Mouse (Mus musculus) cerebellum, postnatal 25 days (tissue): ENCODE data around the gene Als2.

Experiments
- DNase-seq, 2 experiments: peaks; one replicate each; pipeline ENCODE4 v3.0.0; 2021; ENCODE audit warnings: mixed read lengths in 2 of 2

Als2 gene

DNA sequence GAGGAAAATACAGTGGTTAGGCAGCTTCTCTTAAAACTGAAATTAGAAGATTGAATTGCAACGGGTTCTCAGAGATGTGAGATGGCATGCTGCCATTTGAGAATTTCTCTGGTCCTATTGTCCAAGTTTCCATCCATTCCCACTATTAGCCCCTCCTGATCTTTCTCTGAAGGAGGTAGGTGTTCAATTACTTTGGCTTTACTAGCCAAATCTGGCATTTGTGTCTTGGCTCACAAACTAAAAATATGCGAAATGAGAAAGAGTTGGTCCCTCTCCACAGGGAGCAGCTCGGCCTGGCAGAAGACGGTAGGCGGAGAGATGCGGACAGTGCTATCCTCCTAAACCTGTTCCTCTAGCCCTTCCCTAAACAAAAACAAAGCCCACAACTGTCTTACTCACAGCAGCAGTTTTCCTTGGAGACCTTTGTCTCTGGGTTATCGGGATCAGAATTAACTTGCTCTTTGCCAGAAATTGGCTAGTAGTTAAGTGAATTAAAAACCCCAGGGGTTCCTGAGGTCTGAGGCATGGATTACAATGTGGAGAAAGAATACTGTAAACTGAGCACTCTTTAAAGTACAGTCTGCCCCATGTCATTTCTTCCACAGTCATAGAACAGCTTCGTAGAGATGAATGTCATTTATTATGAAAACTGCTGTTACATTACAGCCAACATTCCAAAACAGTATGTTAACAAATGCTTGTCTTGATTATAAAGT is 74.6 kb downstream of the Als2 start:
- peak in 1 of 2 experiments; percentile 56 for DNase-seq

DNA sequence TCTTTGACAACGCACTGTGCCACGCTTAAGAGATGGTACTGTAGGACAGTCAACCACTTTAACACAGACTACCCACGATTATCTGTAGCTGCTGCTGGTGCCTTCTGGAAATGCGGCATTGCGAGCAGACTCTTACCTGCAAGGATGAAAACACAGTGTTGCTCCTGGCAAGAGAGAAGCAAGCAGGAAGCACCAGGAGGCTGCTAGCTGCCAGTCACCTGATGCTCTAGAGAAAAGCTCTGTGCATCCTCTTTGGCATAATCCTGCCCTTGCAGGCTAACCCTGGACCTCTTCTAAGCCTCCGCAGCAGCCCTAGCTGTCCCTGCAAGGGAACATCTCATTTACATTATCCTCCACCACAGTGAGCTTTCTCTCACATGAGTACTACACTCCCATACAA is 75.6 kb downstream of the Als2 start:
- DNase-seq: peak; percentile 57 to 61

DNA sequence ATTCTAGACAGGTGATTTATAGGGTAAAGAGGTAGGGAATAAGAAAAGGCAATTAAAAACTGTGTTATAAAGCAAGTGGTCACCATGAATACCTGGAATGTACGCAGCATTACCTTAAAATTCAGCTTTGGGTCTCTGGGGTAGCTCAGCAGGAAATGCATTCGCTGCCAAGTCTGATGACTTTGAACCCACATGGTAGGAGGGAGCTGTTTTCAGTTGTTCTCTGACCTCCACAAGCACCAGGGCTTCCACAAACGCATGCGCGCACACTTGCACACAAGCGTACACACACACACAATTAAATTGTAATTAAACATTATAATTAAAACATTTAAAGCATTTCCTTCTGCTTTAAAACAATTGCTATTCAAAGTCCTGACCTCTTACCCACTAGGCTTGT is 76.2 kb downstream of the Als2 start:
- DNase-seq: no peak

DNA sequence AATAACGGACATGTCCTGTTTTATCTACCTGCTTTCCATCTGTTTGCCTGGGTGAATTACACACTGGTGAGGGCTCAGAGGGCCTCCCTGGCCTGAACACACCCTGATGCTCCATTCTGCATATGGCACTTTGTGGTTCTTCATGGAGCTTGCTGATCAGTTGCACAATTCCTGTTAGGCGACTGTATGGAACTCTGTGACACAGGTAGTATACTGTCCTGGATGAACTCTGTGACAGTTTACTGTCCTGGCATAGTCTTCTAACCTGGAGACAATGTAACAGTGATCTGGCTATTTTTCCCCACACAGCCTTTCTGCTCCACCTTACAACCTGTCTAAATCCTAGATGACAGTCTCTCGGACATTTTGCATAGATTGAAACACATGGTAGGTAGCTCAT is 77.9 kb downstream of the Als2 start:
- DNase-seq: peak in 1 of 2 experiments; percentile 25

DNA sequence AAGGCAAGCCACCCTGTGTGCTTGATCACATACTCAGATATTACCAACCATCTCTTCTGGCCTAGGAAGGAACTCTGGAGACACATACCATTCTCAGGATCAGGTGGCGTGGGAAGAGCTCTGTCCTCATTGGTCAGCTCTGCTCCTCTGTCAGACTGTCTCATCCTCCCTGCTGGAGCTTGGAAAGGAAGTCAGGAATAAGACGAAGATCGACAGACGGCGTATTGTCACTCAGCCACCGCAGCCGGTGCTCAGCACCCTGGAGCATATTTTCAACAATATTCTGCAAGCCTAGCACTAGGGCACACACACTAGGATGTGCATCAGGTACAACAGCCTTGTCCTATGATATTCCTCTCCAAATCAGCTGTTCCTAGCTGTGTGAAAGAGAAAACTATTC is 78.5 kb downstream of the Als2 start:
- DNase-seq: peak; percentile 39 to 42

DNA sequence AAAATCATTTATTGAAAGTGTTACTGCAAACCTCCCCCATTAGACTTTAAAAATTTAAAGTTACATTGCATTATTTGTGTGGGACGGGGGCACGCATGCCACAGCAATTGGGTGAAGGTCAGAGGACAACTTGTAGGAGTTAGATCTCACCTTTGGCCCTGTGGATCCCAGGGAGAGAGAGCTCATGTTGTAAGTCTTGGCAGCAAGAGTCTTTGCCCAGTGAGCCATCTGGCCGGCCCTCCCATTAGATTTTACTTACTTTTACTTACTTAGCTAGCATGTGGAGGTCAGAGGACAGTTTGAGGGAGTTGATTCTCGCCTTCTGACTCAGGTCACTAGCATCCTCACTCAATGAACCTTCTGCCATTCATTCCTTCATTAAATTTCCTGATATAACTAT is 79.2 kb downstream of the Als2 start:
- DNase-seq: no peak

DNA sequence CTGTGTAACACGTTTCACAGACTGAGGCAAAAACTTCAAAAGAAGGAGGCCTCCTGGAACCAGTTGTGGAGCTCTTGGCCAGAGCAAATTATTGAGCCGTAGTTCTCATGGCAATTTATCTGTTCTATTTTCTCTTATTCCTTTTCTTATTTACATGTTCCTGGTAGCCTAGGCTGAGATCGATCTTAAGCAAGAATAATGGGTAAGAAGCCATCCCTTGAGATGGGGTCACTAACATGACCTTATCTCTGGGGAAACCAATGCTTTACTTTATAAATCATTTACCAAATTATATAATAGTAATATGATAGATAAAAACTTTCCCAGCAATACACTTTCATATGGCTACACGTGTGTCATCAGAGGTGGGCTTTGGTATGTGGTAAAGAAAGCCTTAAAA is 84.7 kb downstream of the Als2 start:
- no peak for DNase-seq

DNA sequence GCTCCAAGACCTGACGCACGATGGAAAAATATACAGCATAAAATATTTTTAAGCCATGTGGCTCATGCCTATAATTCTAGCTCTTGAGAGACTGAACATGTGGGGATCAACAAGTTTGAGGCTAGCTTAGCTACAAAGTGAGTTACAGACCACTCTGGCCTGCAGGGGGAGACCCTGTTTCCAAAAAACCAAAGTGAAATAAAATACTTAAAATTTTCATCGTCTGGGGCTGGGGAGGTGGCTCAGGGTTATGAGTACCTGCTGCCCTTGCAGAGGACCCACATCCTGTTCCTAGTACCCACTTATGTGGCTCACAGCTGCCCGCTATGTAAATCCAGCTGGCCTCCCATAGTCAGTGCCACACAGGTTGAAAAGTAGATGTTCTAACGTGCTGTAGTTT is 86.5 kb downstream of the Als2 start:
- no peak for DNase-seq

DNA sequence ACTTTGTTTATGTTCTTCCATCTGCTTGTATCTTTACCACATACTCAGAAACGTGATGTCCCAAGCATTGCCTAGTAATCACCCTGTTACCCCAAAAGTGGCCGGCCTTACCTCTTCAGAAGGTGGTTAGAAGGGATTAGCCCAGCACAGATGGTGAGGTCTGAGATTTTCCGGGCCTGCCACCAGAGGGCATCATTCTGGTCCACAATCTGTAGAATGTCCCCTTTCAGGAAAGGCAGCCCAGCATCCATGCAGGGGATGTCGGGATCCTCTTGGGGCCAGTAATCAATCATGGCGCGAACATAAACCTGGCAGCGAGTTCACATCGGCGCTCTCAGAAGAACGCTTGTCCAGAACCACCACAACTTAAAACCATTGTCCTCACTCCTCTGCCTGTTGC is 92.5 kb downstream of the Als2 start:
- peak; percentile 51 to 70 for DNase-seq

DNA sequence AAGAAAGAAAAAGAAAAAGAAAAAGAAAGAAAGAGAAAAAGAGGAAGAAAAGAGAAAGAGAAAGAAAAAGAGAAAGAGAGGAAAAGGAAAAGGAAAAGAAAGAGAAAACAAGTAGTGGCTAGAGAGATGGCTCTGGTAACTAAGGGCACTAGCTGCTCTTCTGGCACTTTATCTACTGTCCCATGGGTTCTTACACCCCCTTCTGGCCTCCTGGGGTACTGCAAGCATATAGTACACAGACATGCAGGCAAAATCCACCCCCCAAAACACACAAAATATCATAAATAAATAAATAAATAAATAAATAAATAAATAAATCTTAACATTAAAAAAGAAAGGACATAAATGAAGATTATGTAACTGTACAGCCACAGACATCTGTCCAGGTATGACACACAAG is 94.2 kb downstream of the Als2 start:
- peak; percentile 39 to 70 for DNase-seq

GRCm38 (mm10) chr1:59134419-59134818 is 102.6 kb downstream of the Als2 start:
- DNase-seq: no peak

DNA sequence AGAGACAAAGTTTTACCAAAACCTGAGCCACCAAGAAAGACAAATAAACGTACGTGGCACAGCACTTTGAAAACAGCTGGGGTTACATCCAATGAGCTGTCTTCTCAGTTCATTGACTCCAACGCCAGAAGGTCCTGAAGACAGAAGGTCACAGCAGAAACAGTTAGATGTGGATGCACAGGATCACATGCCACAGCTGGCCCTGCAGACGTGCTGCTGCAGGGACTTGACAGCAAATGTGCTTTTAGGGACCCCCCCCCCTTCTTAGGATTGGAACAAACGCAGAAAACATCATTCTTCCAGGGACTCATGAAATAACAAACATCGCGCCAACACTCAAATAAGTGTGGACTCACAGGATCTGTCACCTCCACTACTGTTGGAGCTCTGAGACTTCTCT is 108.2 kb downstream of the Als2 start:
- DNase-seq: no peak

DNA sequence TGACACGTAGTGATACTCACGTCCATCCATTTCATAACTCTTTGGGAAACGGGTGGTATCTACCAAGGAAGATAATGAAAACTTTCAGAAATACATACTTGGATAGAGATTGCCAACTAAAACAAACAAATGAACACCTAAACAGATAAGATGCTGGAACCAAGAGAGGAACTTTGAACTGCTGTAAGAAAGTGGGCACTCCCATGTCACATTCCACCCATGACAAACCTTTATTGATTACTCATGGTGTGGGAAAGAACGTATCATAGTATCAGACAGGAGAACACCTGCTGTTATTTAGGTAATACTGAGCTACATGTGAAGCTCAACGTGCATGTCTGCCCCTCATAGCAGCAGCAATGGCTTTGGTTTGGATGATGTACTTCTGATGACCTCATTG is 111.5 kb downstream of the Als2 start:
- DNase-seq: no peak

- DNase-seq: peak; percentile 94 to 96
Measured at GRCm38 (mm10) chr1:59119720-59120457, 117.1 kb downstream of the Als2 start, which contains the start of gene Tmem237. Gene Tmem237 (minus strand): TSS chr1:59120408.
